Mouse (Mus musculus): ENCODE measurements around the gene Plpp6.
"Not testable (repeated sequence)": the region's sequence is repeated elsewhere in the genome, so short reads cannot be mapped to it uniquely, and the experiment has no call there.

Gene Plpp6

GRCm38 (mm10) chr19:28974862-28975611 is 11.3 kb downstream of the Plpp6 start:
- intact Hi-C loops (cut with DNase I) = no loop called here

GRCm38 (mm10) chr19:28982617-28983016 is 18.9 kb downstream of the Plpp6 start:
- intact Hi-C loops (cut with DNase I) = loop anchor here (5.0 kb wide), 1 partner anchor 370 kb away; no protein-coding TSS in a partner anchor

- intact Hi-C loops (cut with DNase I) = loop anchor here (5.0 kb wide), 1 partner anchor 58 kb away; the partner anchor contains the start of gene Ak3
Measured at GRCm38 (mm10) chr19:28989515-28989914, 25.8 kb downstream of the Plpp6 start.

GRCm38 (mm10) chr19:28990194-28990589 is 26.4 kb downstream of the Plpp6 start, which contains the start of gene Cdc37l1:
Gene Cdc37l1, plus strand, starts transcription at chr19:28990352.
- intact Hi-C loops (cut with DNase I) = no loop called here

GRCm38 (mm10) chr19:28990590-28991221 is 27.0 kb downstream of the Plpp6 start:
- intact Hi-C loops (cut with DNase I) = no loop called here

GRCm38 (mm10) chr19:28991391-28991790 is 27.6 kb downstream of the Plpp6 start:
- intact Hi-C loops (cut with DNase I) = no loop called here

GRCm38 (mm10) chr19:28994870-28995269 is 31.1 kb downstream of the Plpp6 start:
- intact Hi-C loops (cut with DNase I) = no loop called here

- intact Hi-C loops (cut with DNase I) = no loop called here
Measured at GRCm38 (mm10) chr19:28995366-28995765, 31.6 kb downstream of the Plpp6 start.

- intact Hi-C loops (cut with DNase I) = no loop called here
Measured at GRCm38 (mm10) chr19:28997976-28998630, 34.4 kb downstream of the Plpp6 start.

GRCm38 (mm10) chr19:29000321-29000720 is 36.6 kb downstream of the Plpp6 start:
- intact Hi-C loops (cut with DNase I) = not testable (repeated sequence)

GRCm38 (mm10) chr19:29008069-29008706 is 44.4 kb downstream of the Plpp6 start:
- intact Hi-C loops (cut with DNase I) = no loop called here

- intact Hi-C loops (cut with DNase I) = no loop called here
Measured at GRCm38 (mm10) chr19:29009046-29009445, 45.3 kb downstream of the Plpp6 start.

GRCm38 (mm10) chr19:29011355-29011990 is 47.7 kb downstream of the Plpp6 start:
- intact Hi-C loops (cut with DNase I) = no loop called here

GRCm38 (mm10) chr19:29014466-29015055 is 50.8 kb downstream of the Plpp6 start:
- intact Hi-C loops (cut with DNase I) = no loop called here

GRCm38 (mm10) chr19:29015410-29016203 is 51.9 kb downstream of the Plpp6 start:
- intact Hi-C loops (cut with DNase I) = no loop called here

GRCm38 (mm10) chr19:29016204-29016765 is 52.5 kb downstream of the Plpp6 start:
- intact Hi-C loops (cut with DNase I) = no loop called here

Measured in adrenal gland (tissue).